Mouse (Mus musculus) kidney, embryonic 14.5 days (tissue): Measurements from ENCODE around the gene Epn2. TPM values are rescaled to one million over a fixed set of nuclear protein-coding genes. Genes with fewer than 3 reads are reported as not detected.

Source experiments
- ATAC-seq: fragments of 200-750 bp; cut with Nextera tagmentation; 2 replicates; pipeline ENCODE4 v1.8.0; 2017; ENCODE audit warnings: moderate number of reproducible peaks, mild to moderate bottlenecking, moderate TSS enrichment, moderate library complexity; ENCODE audit not compliant: low FRiP score, low TSS enrichment
- H3K27ac ChIP-seq: fragments of 300-500 bp; sonication (generic); 2 replicates; pipeline ENCODE4 v1.5.1; 2014; ENCODE audit warnings: low read depth, mild to moderate bottlenecking, low read length, moderate library complexity, mixed read lengths
- H3K27me3 ChIP-seq: fragments of 300-500 bp; sonication (generic); 2 replicates; pipeline ENCODE4 v1.6.1; 2014; ENCODE audit warnings: mild to moderate bottlenecking, low read length; ENCODE audit not compliant: control insufficient read depth, insufficient read depth
- H3K36me3 ChIP-seq: fragments of 300-500 bp; sonication (generic); 2 replicates; pipeline ENCODE4 v1.6.1; 2014; ENCODE audit warnings: low read length, mixed read lengths; ENCODE audit not compliant: control insufficient read depth, insufficient read depth
- H3K4me1 ChIP-seq: fragments of 300-500 bp; sonication (generic); 2 replicates; pipeline ENCODE4 v1.6.1; 2014; ENCODE audit warnings: low read length, mixed read lengths; ENCODE audit not compliant: control insufficient read depth, insufficient read depth
- H3K4me2 ChIP-seq: fragments of 300-500 bp; sonication (generic); replicated peaks from 2 replicates; pipeline ENCODE4 v1.6.1; 2014; ENCODE audit warnings: low read depth, mild to moderate bottlenecking, low read length
- H3K4me3 ChIP-seq: fragments of 300-500 bp; sonication (generic); 2 replicates; pipeline ENCODE4 v1.5.1; 2014; ENCODE audit warnings: mild to moderate bottlenecking, low read length
- H3K9ac ChIP-seq: fragments of 300-500 bp; sonication (generic); 2 replicates; pipeline ENCODE4 v1.6.1; 2014; ENCODE audit warnings: low read depth, mild to moderate bottlenecking, low read length, moderate library complexity
- H3K9me3 ChIP-seq: fragments of 300-500 bp; sonication (generic); 2 replicates; pipeline ENCODE4 v1.6.1; 2016; ENCODE audit warnings: low read length; ENCODE audit not compliant: control insufficient read depth
- WGBS: fragments of 180-500 bp; shearing (Covaris S2); extraction: QIAGEN DNeasy Blood & Tissue Kit; methylation state at CpG from one replicate; pipeline ENCODE4 v1.1.7; 2014; 5-methylcytosine and 5-hydroxymethylcytosine counted together
- polyA plus RNA-seq: library from polyadenylated mRNA; unstranded; fragments of >200 nt; fragmentation: Nextera tagmentation; extraction: Ambion mirVana; gene quantifications from 2 replicates; pipeline ENCODE4 v1.2.1, GENCODE M21; 2014

Epn2 gene
- polyA plus RNA-seq, 1 experiment from 2014 or later = 31.3 TPM

GRCm38 (mm10) chr11:61563939-61564338 is 15.5 kb downstream of the Epn2 start:
- no peak overlapping the region for H3K9ac ChIP-seq
- ATAC-seq = no peak
- no peak overlapping the region for H3K4me3 ChIP-seq
- H3K36me3 ChIP-seq = no peaks in the 10 kb centered on the region
- H3K4me1 ChIP-seq = no peaks in the 10 kb centered on the region
- no peak overlapping the region for H3K4me2 ChIP-seq
- WGBS = 78% methylated on average over 4 of the region's 4 CpGs
- H3K27me3 ChIP-seq = no peaks in the 10 kb centered on the region
- no peaks in the 10 kb centered on the region for H3K9me3 ChIP-seq
- no peak overlapping the region for H3K27ac ChIP-seq

GRCm38 (mm10) chr11:61562421-61562820 is 17.1 kb downstream of the Epn2 start:
- Histone ChIP-seq H3K27me3 (no peaks in the 10 kb centered on the region), H3K9me3 (no peaks in the 10 kb centered on the region), H3K4me2 (no peak overlapping the region), H3K9ac (no peak overlapping the region), H3K4me3 (no peak overlapping the region), H3K4me1 (no peaks in the 10 kb centered on the region), H3K36me3 (no peaks in the 10 kb centered on the region), H3K27ac (no peak overlapping the region)
- 73% methylated on average over 5 of the region's 5 CpGs for WGBS
- no peak for ATAC-seq

- Histone ChIP-seq H3K4me2 (no peak overlapping the region), H3K9ac (no peak overlapping the region), H3K4me3 (no peak overlapping the region), H3K36me3 (no peaks in the 10 kb centered on the region), H3K27ac (no peak overlapping the region), H3K9me3 (no peaks in the 10 kb centered on the region), H3K4me1 (no peaks in the 10 kb centered on the region), H3K27me3 (no peaks in the 10 kb centered on the region)
- 59% methylated on average over 5 of the region's 5 CpGs for WGBS
- no peak for ATAC-seq
Measured at GRCm38 (mm10) chr11:61559572-61559971, 19.9 kb downstream of the Epn2 start.

- H3K9ac ChIP-seq = no peak overlapping the region
- H3K9me3 ChIP-seq = no peaks in the 10 kb centered on the region
- no peaks in the 10 kb centered on the region for H3K4me1 ChIP-seq
- no peaks in the 10 kb centered on the region for H3K36me3 ChIP-seq
- no peak overlapping the region for H3K4me2 ChIP-seq
- no peak overlapping the region for H3K4me3 ChIP-seq
- no peak overlapping the region for H3K27ac ChIP-seq
- 84% methylated on average over 3 of the region's 3 CpGs for WGBS
- no peaks in the 10 kb centered on the region for H3K27me3 ChIP-seq
- ATAC-seq = no peak
Measured at GRCm38 (mm10) chr11:61553015-61553754, 26.3 kb downstream of the Epn2 start.

- no peak for ATAC-seq
- Histone ChIP-seq H3K9me3 (no peaks in the 10 kb centered on the region), H3K4me3 (no peak overlapping the region), H3K4me1 (no peaks in the 10 kb centered on the region), H3K36me3 (peaks cover 11% of the 10 kb centered on the region), H3K4me2 (no peak overlapping the region), H3K27ac (no peak overlapping the region), H3K27me3 (no peaks in the 10 kb centered on the region), H3K9ac (no peak overlapping the region)
Measured at GRCm38 (mm10) chr11:61550631-61551030, 28.9 kb downstream of the Epn2 start.

- H3K9ac ChIP-seq = no peak overlapping the region
- no peaks in the 10 kb centered on the region for H3K9me3 ChIP-seq
- H3K4me3 ChIP-seq = no peak overlapping the region
- ATAC-seq = no peak
- 87% methylated on average over 4 of the region's 4 CpGs for WGBS
- no peak overlapping the region for H3K27ac ChIP-seq
- H3K4me1 ChIP-seq = no peaks in the 10 kb centered on the region
- no peak overlapping the region for H3K4me2 ChIP-seq
- no peaks in the 10 kb centered on the region for H3K27me3 ChIP-seq
- peaks cover 20% of the 10 kb centered on the region for H3K36me3 ChIP-seq
Measured at GRCm38 (mm10) chr11:61547710-61548109, 31.8 kb downstream of the Epn2 start.

- no peak overlapping the region for H3K9ac ChIP-seq
- no peaks in the 10 kb centered on the region for H3K4me1 ChIP-seq
- WGBS = 80% methylated on average over 10 of the region's 10 CpGs
- no peaks in the 10 kb centered on the region for H3K27me3 ChIP-seq
- H3K4me2 ChIP-seq = no peak overlapping the region
- H3K4me3 ChIP-seq = no peak overlapping the region
- no peak overlapping the region for H3K27ac ChIP-seq
- no peak for ATAC-seq
- H3K36me3 ChIP-seq = peaks cover 24% of the 10 kb centered on the region
- no peaks in the 10 kb centered on the region for H3K9me3 ChIP-seq
Measured at GRCm38 (mm10) chr11:61546452-61546851, 33.0 kb downstream of the Epn2 start.

- Histone ChIP-seq H3K27me3 (no peaks in the 10 kb centered on the region), H3K27ac (no peak overlapping the region), H3K36me3 (peaks cover 24% of the 10 kb centered on the region), H3K9ac (no peak overlapping the region), H3K4me1 (no peaks in the 10 kb centered on the region), H3K4me2 (no peak overlapping the region), H3K9me3 (no peaks in the 10 kb centered on the region), H3K4me3 (no peak overlapping the region)
- ATAC-seq = no peak
- WGBS = 90% methylated on average over 2 of the region's 2 CpGs
Measured at GRCm38 (mm10) chr11:61545586-61545985, 33.9 kb downstream of the Epn2 start.

GRCm38 (mm10) chr11:61541106-61541505 is 38.4 kb downstream of the Epn2 start:
- ATAC-seq = no peak
- no peak overlapping the region for H3K4me2 ChIP-seq
- H3K4me1 ChIP-seq = no peaks in the 10 kb centered on the region
- no peaks in the 10 kb centered on the region for H3K27me3 ChIP-seq
- H3K9ac ChIP-seq = no peak overlapping the region
- no peaks in the 10 kb centered on the region for H3K9me3 ChIP-seq
- no peak overlapping the region for H3K4me3 ChIP-seq
- no peak overlapping the region for H3K27ac ChIP-seq
- H3K36me3 ChIP-seq = peaks cover 28% of the 10 kb centered on the region
- WGBS = 88% methylated on average over 2 of the region's 2 CpGs
